Mouse (Mus musculus) limb, embryonic 12.5 days (tissue): Measurements from ENCODE around the gene Npnt. TPM values are rescaled to one million over a fixed set of nuclear protein-coding genes. Genes with fewer than 3 reads are reported as not detected.

ENCODE experiments used
- ATAC-seq: fragments of 200-750 bp; cut with Nextera tagmentation; 2 replicates; pipeline ENCODE4 v1.8.0; 2017; ENCODE audit warnings: low read depth, moderate TSS enrichment; ENCODE audit not compliant: insufficient number of reproducible peaks, insufficient read depth, low FRiP score, low TSS enrichment
- H3K27ac ChIP-seq: fragments of 300-500 bp; sonication (generic); 2 replicates; pipeline ENCODE4 v1.5.1; 2016; ENCODE audit warnings: mild to moderate bottlenecking, moderate library complexity
- H3K27me3 ChIP-seq: fragments of 300-500 bp; sonication (generic); 2 replicates; pipeline ENCODE4 v1.6.1; 2016; ENCODE audit warnings: mild to moderate bottlenecking, moderate library complexity
- H3K36me3 ChIP-seq: fragments of 300-500 bp; sonication (generic); 2 replicates; pipeline ENCODE4 v1.6.1; 2016; ENCODE audit warnings: mild to moderate bottlenecking, moderate library complexity
- H3K4me1 ChIP-seq: fragments of 300-500 bp; sonication (generic); replicated peaks from 2 replicates; pipeline ENCODE4 v1.6.1; 2016
- H3K4me2 ChIP-seq: fragments of 300-500 bp; sonication (generic); 2 replicates; pipeline ENCODE4 v1.6.1; 2016; ENCODE audit warnings: mild to moderate bottlenecking, moderate library complexity
- H3K4me3 ChIP-seq: fragments of 300-500 bp; sonication (generic); replicated peaks from 2 replicates; pipeline ENCODE4 v1.5.1; 2016; ENCODE audit warnings: mild to moderate bottlenecking
- H3K9ac ChIP-seq: fragments of 300-500 bp; sonication (generic); replicated peaks from 2 replicates; pipeline ENCODE4 v1.6.1; 2016; ENCODE audit warnings: mild to moderate bottlenecking, moderate library complexity
- H3K9me3 ChIP-seq: fragments of 300-500 bp; sonication (generic); 2 replicates; pipeline ENCODE4 v1.6.1; 2016; ENCODE audit warnings: mild to moderate bottlenecking, moderate library complexity
- WGBS: fragments of 180-500 bp; shearing (Covaris S2); methylation state at CpG from one replicate; pipeline ENCODE4 v1.1.7; 2016; 5-methylcytosine and 5-hydroxymethylcytosine counted together
- polyA plus RNA-seq: library from polyadenylated mRNA; unstranded; fragments of >200 nt; fragmentation: Nextera tagmentation; extraction: Ambion mirVana; gene quantifications from 2 replicates; pipeline ENCODE4 v1.2.1, GENCODE M21; 2016

The Npnt gene
- polyA plus RNA-seq, 1 experiment from 2014 or later, result 18.5 TPM

DNA sequence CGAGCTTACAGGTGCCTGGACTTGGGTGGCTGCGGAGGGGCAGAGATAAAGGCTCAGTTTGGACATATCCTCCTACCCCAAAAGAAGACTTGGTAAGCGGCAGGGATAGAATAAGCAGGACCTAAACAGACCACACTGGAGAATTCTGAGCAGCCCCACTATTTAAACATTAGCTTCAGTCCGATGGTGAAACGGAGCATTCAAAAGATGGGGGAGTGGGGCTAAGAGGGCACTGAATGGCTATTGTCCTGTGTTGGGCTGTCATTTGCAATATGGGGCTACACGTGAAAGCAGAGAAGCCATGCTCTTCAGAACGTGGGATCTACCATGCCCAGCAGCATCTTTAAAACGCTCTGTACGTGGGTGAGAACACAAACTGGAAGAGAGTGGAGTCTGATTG lies 95.8 kb downstream of the Npnt start:
- Histone ChIP-seq H3K9me3 (no peaks in the 10 kb centered on the region), H3K4me3 (no peak overlapping the region), H3K27me3 (no peaks in the 10 kb centered on the region; the same call in 1 of the 2 replicates), H3K36me3 (no peaks in the 10 kb centered on the region), H3K4me2 (no peak overlapping the region), H3K4me1 (peaks cover 26% of the 10 kb centered on the region), H3K27ac (no peak overlapping the region), H3K9ac (no peak overlapping the region)
- ATAC-seq, result no peak
- 91% methylated on average over 9 of the region's 9 CpGs for WGBS

DNA sequence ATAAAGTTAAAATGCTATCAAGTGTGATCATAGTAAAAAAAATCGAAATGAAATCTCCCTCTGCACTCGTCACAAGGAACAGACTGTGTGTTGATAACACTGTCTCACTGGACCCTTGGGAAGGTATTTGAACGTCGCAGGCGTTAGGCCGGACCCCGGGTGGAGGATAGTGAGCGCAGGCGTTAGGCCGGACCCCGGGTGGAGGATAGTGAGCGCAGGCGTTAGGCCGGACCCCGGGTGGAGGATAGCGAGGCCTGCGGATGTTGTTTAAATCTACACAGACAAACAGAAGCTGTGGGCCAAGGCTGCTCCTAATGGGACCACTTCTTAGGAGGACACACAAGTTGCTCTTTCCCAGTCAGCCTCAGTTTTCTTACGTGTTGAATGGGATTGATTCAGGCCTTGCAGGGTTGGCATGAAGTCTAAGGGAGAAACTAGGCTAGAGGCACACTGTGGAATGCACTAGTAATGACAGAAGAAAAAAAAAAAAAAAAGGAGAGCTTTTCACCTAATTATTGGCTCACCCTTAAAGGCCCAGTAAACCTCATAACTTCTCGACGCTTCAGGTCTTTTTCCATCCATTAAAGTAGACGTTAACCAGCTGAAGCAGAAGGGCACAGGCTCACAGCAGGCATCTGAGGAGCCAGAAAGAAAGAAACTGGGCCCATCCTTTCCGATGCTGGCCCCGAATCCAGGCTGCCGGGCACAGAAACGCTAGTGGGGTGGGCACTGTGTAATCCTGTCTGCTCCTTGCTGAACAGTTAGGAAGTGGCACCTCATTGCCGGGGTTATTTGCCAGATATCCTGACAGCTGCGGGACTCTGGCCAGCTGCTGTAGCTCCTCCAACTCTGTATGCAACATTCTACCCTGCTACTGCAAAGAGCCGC lies 98.0 kb downstream of the Npnt start:
- ATAC-seq, result peak; percentile 57; the same call in 1 of the 2 replicates
- no peaks in the 10 kb centered on the region for H3K9me3 ChIP-seq
- no peaks in the 10 kb centered on the region; the same call in 1 of the 2 replicates for H3K27me3 ChIP-seq
- WGBS, result 44% methylated on average over 28 of the region's 28 CpGs
- peak overlapping the region; percentile 62 for H3K27ac ChIP-seq
- no peak overlapping the region for H3K9ac ChIP-seq
- H3K4me3 ChIP-seq, result no peak overlapping the region
- H3K4me2 ChIP-seq, result peak overlapping the region; percentile 30
- H3K36me3 ChIP-seq, result no peaks in the 10 kb centered on the region
- H3K4me1 ChIP-seq, result peaks cover 26% of the 10 kb centered on the region

DNA sequence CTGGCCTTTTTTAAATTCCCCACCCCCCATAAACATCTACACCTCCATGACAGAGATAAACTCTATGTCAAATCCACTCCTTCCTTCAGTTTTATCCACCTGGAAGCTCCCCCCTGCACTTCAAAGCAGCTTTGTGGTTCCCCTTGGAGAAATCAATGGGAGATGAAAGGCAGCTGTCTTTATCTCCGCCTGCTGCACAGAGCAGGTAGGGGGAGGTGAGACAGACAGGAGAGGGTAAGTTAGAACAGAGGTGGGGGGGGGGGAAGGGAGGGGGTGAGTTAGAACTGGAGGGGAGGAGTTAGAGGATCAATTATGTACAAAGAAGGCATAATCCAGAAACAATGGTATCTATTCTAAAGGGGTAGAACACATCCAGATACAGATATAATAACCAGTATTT lies 98.7 kb downstream of the Npnt start:
- 46% methylated on average over 1 of the region's 1 CpGs for WGBS
- ATAC-seq, result no peak
- Histone ChIP-seq H3K27me3 (no peaks in the 10 kb centered on the region; the same call in 1 of the 2 replicates), H3K27ac (no peak overlapping the region), H3K9me3 (no peaks in the 10 kb centered on the region), H3K4me2 (no peak overlapping the region), H3K4me3 (no peak overlapping the region), H3K4me1 (peaks cover 26% of the 10 kb centered on the region), H3K36me3 (no peaks in the 10 kb centered on the region), H3K9ac (no peak overlapping the region)

DNA sequence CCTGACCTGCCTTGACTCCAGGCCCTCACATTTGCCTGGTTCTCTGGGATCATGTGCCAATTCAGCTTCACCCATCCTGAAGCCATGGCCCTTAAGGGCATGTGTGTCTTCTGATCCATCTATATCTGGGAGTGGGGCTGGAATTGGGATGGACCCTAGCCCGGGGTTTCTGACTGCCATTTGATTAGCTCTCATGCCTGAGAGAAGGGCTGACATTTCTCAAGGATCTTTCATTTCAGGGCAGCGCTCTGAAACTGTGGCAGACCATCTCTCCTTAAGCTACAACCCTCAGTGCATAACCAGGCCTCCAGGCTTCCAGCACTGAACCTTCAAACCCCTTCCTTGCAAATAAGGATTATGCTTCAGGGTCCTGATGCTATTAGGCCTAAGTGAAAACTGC lies 99.7 kb downstream of the Npnt start:
- no peak overlapping the region for H3K27ac ChIP-seq
- no peaks in the 10 kb centered on the region for H3K9me3 ChIP-seq
- 82% methylated on average over 2 of the region's 2 CpGs for WGBS
- H3K36me3 ChIP-seq, result no peaks in the 10 kb centered on the region
- no peaks in the 10 kb centered on the region; the same call in 1 of the 2 replicates for H3K27me3 ChIP-seq
- no peak overlapping the region for H3K9ac ChIP-seq
- no peak overlapping the region for H3K4me2 ChIP-seq
- no peak for ATAC-seq
- H3K4me3 ChIP-seq, result no peak overlapping the region
- H3K4me1 ChIP-seq, result peaks cover 20% of the 10 kb centered on the region

DNA sequence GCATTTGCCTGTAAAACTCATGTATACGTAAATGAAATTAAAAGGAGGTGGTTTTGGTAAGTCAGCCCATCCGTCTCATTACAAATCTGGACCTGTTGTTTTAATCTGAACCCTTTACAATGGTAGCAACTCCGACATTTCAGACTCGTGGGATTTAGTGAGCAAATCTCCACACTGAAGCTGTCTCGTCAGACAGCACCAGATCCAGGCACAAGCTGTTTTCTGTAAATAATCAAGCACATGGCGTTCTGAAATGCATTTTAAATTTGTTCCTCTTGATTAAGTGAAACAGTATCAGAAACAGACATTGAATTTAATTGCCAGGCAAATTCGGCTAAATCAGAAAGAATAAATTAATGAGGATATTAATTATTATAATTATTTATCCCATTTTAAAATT lies 100.4 kb downstream of the Npnt start:
- H3K9me3 ChIP-seq, result no peaks in the 10 kb centered on the region
- no peak for ATAC-seq
- no peak overlapping the region for H3K4me3 ChIP-seq
- no peak overlapping the region for H3K4me2 ChIP-seq
- H3K9ac ChIP-seq, result no peak overlapping the region
- no peaks in the 10 kb centered on the region for H3K36me3 ChIP-seq
- no peak overlapping the region for H3K27ac ChIP-seq
- WGBS, result 72% methylated on average over 7 of the region's 7 CpGs
- H3K4me1 ChIP-seq, result peaks cover 17% of the 10 kb centered on the region
- H3K27me3 ChIP-seq, result no peaks in the 10 kb centered on the region; the same call in 1 of the 2 replicates

DNA sequence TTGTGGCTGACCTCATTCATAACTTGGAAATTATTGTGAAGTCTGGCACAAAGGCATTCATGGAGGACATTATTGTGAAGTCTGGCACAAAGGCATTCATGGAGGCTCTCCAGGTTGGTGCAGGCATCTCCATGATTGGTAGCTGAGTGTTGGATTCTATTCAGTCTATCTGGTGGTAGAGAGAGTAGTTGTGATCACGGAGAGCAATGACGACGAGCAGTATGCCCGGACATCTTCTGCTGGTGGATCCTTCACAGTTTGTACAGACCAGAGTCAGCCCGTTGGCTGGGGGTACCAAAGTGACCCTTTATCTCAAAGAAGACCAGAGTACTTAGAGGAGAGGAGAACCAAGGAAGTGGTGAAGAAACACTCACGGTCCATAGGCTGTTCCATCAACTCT lies 107.4 kb downstream of the Npnt start:
- Histone ChIP-seq H3K27ac (no peak overlapping the region), H3K4me2 (no peak overlapping the region), H3K27me3 (no peaks in the 10 kb centered on the region), H3K4me3 (no peak overlapping the region), H3K4me1 (no peaks in the 10 kb centered on the region), H3K9ac (no peak overlapping the region), H3K9me3 (no peaks in the 10 kb centered on the region), H3K36me3 (peaks cover 26% of the 10 kb centered on the region)
- no peak for ATAC-seq
- 94% methylated on average over 6 of the region's 6 CpGs for WGBS

DNA sequence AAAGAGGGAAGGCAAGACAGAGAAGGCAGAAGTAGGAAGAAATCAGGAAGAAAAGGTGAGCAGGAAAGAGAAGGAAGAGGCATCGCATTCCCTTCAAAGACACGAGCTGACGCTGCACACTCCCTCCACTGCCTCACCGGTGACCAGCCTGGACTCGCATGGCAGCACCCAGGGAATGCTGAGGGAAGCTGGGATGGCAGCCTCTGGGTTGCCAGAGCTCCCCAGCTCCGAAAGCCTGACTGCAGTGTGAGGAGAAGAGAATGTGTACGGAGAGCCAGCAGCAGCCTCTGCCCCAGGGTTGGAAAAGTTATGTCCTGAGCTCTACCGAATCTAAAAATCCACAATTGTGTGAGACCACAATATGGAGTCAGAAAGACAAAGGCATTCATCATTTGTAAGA lies 110.6 kb downstream of the Npnt start:
- H3K27ac ChIP-seq, result no peak overlapping the region
- no peak overlapping the region for H3K9ac ChIP-seq
- H3K36me3 ChIP-seq, result peaks cover 31% of the 10 kb centered on the region
- H3K4me1 ChIP-seq, result no peaks in the 10 kb centered on the region
- no peaks in the 10 kb centered on the region for H3K27me3 ChIP-seq
- no peak for ATAC-seq
- WGBS, result 94% methylated on average over 8 of the region's 8 CpGs
- H3K4me3 ChIP-seq, result no peak overlapping the region
- H3K4me2 ChIP-seq, result no peak overlapping the region
- no peaks in the 10 kb centered on the region for H3K9me3 ChIP-seq

DNA sequence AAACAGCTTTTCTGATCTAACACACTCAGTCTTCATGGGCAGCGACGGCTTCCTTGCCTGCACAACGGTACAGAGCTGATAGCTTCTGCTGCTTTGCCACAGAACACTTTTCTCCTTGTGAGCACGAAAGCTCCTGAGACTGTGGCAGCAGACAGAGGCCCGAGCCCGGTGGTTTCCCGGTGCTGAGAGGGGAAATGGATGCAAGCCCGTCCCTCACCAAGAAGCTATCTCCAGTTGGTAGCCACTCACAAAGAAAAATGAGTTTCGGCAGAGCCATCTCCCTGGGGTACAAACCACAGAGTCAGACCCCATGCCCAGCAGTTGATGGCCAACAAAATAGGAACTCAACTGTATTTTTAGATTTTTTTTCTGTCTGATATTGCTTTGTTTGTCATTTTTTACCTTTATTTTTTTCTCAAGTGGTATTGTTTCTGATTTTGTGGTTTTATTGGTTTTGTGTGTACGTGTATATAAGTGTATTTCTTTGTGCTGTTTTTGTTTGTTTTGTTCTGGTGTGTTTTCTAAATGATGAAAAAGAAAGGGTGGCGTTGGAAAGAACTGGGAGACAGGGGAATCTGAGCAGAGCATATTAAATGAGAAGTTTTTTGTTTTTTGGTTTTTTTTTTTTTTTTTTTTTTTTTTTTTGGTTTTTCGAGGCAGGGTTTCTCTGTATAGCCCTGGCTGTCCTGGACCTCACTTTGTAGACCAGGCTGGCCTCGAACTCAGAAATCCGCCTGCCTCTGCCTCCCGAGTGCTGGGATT lies 111.3 kb downstream of the Npnt start:
- Histone ChIP-seq H3K9me3 (no peaks in the 10 kb centered on the region), H3K9ac (no peak overlapping the region), H3K4me3 (no peak overlapping the region), H3K36me3 (peaks cover 31% of the 10 kb centered on the region), H3K4me1 (no peaks in the 10 kb centered on the region), H3K27me3 (no peaks in the 10 kb centered on the region), H3K27ac (no peak overlapping the region), H3K4me2 (no peak overlapping the region)
- 92% methylated on average over 14 of the region's 15 CpGs for WGBS
- ATAC-seq, result no peak

DNA sequence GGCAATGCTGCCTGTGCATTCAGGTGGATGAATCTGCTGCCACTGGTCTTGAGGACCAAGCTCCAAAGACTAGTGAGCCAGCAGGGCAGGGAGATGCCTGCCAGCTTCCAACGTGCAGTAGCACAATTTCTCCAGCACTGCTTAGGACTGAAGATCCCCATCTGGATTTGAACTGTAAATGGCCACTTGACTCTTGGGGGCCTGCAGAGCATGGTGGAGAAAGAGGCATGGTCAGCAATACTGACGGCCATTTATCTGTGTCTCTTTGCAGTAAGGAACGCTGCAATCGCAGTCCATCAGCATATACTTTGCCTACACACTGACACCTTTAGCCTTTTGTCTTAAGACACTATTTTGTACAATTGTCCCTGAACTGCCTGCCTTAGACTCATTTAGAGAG lies 113.0 kb downstream of the Npnt start:
- Histone ChIP-seq H3K27me3 (no peaks in the 10 kb centered on the region), H3K9me3 (no peaks in the 10 kb centered on the region), H3K9ac (no peak overlapping the region), H3K4me2 (no peak overlapping the region), H3K4me1 (no peaks in the 10 kb centered on the region), H3K4me3 (no peak overlapping the region), H3K27ac (no peak overlapping the region), H3K36me3 (peaks cover 31% of the 10 kb centered on the region)
- ATAC-seq, result no peak
- 90% methylated on average over 4 of the region's 4 CpGs for WGBS

DNA sequence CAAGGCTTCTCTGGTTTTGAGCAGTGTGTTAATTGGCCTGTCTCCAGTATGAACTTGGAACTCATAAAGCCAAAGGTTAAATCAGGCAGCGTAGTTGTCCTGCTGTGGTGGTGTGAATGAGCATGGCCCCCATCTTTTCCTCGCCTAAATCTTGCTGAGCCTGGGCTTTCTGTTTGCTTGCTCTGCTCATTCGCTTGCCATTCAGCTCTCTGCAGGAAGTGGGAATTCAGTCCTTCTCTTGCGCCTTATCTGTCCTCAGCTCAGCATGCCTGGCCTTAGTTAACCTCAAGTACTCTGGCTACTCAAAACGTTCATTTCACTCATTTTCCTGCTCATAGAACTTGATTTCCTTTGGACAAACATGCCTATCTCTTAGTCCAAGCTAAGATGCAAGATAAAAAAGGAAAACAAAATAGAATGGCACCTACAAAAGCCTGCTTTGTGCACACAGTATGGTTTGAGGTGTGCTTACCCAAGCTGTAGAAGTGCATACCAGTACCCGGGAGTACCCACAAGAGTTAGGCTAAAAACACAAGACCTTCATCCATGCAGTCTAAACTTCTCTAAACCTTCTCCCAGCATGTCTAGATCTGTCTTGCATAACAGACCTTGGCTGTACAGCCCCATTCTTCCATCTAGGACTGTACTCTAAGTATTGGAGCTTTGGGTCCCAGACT lies 114.8 kb downstream of the Npnt start:
- no peak overlapping the region for H3K4me3 ChIP-seq
- H3K4me2 ChIP-seq, result no peak overlapping the region
- no peak overlapping the region for H3K9ac ChIP-seq
- no peaks in the 10 kb centered on the region for H3K9me3 ChIP-seq
- ATAC-seq, result no peak
- H3K27ac ChIP-seq, result no peak overlapping the region
- H3K27me3 ChIP-seq, result no peaks in the 10 kb centered on the region
- no peaks in the 10 kb centered on the region for H3K4me1 ChIP-seq
- H3K36me3 ChIP-seq, result peaks cover 28% of the 10 kb centered on the region
- WGBS, result 83% methylated on average over 6 of the region's 6 CpGs
